Mouse (Mus musculus) neural tube, embryonic 13.5 days (tissue): ENCODE data around the gene Clk3. TPM values are rescaled to one million over a fixed set of nuclear protein-coding genes. Genes with fewer than 3 reads are reported as not detected.
"Not testable (repeated sequence)": the region's sequence is repeated elsewhere in the genome, so short reads cannot be mapped to it uniquely, and the experiment has no call there.

Experiments
- ATAC-seq: fragments of 200-750 bp; cut with Nextera tagmentation; 2 replicates; pipeline ENCODE4 v1.8.0; 2017; ENCODE audit warnings: low read depth, mild to moderate bottlenecking, moderate TSS enrichment, moderate library complexity
- H3K27ac ChIP-seq: fragments of 300-500 bp; sonication (generic); replicated peaks from 2 replicates; pipeline ENCODE4 v1.5.1; 2015; ENCODE audit warnings: moderate library complexity, mild to moderate bottlenecking, inconsistent platforms
- H3K27me3 ChIP-seq: fragments of 300-500 bp; sonication (generic); 2 replicates; pipeline ENCODE4 v1.6.1; 2015; ENCODE audit warnings: mild to moderate bottlenecking, inconsistent platforms
- H3K36me3 ChIP-seq: fragments of 300-500 bp; sonication (generic); 2 replicates; pipeline ENCODE4 v1.6.1; 2015; ENCODE audit warnings: mild to moderate bottlenecking, inconsistent platforms
- H3K4me1 ChIP-seq: fragments of 300-500 bp; sonication (generic); replicated peaks from 2 replicates; pipeline ENCODE4 v1.6.1; 2015; ENCODE audit warnings: inconsistent platforms
- H3K4me2 ChIP-seq: fragments of 300-500 bp; sonication (generic); 2 replicates; pipeline ENCODE4 v1.6.1; 2015; ENCODE audit warnings: inconsistent platforms, mild to moderate bottlenecking, moderate library complexity
- H3K4me3 ChIP-seq: fragments of 300-500 bp; sonication (generic); 2 replicates; pipeline ENCODE4 v1.5.1; 2015; ENCODE audit warnings: mild to moderate bottlenecking, inconsistent platforms
- H3K9ac ChIP-seq: fragments of 300-500 bp; sonication (generic); 2 replicates; pipeline ENCODE4 v1.6.1; 2015; ENCODE audit warnings: moderate library complexity, mild to moderate bottlenecking, inconsistent platforms
- H3K9me3 ChIP-seq: fragments of 300-500 bp; sonication (generic); 2 replicates; pipeline ENCODE4 v1.6.1; 2016; ENCODE audit warnings: inconsistent platforms
- WGBS: fragments of 180-500 bp; shearing (Covaris S2); methylation state at CpG from one replicate; pipeline ENCODE4 v1.1.7; 2015; 5-methylcytosine and 5-hydroxymethylcytosine counted together
- polyA plus RNA-seq: library from polyadenylated mRNA; unstranded; fragments of >200 nt; fragmentation: Nextera tagmentation; extraction: Ambion mirVana; gene quantifications from 2 replicates; pipeline ENCODE4 v1.2.1, GENCODE M21; 2015

Gene Clk3
- polyA plus RNA-seq, 1 experiment from 2014 or later: 76.6 TPM

GRCm38 (mm10) chr9:57718408-57718807 lies 47.3 kb downstream of the Clk3 start:
- no peak for ATAC-seq
- no peaks in the 10 kb centered on the region for H3K9me3 ChIP-seq
- 82% methylated on average over 7 of the region's 7 CpGs for WGBS
- H3K4me1 ChIP-seq: peaks cover 7% of the 10 kb centered on the region; the same call in 1 of the 2 replicates
- H3K27ac ChIP-seq: no peak overlapping the region
- H3K4me3 ChIP-seq: no peak overlapping the region
- H3K4me2 ChIP-seq: no peak overlapping the region
- H3K36me3 ChIP-seq: peaks cover 71% of the 10 kb centered on the region
- H3K9ac ChIP-seq: no peak overlapping the region
- no peaks in the 10 kb centered on the region for H3K27me3 ChIP-seq

- Histone ChIP-seq H3K4me1 (peaks cover 20% of the 10 kb centered on the region), H3K27me3 (no peaks in the 10 kb centered on the region), H3K4me2 (no peak overlapping the region), H3K9me3 (peaks cover 4% of the 10 kb centered on the region; the same call in 1 of the 2 replicates), H3K27ac (no peak overlapping the region), H3K4me3 (no peak overlapping the region), H3K36me3 (peaks cover 42% of the 10 kb centered on the region), H3K9ac (no peak overlapping the region)
- no peak for ATAC-seq
- 86% methylated on average over 2 of the region's 2 CpGs for WGBS
Measured at GRCm38 (mm10) chr9:57712194-57712593, 53.5 kb downstream of the Clk3 start.

- not testable (repeated sequence) for ATAC-seq, H3K9ac ChIP-seq, H3K4me2 ChIP-seq, H3K27ac ChIP-seq, H3K4me3 ChIP-seq, H3K27me3 ChIP-seq, H3K9me3 ChIP-seq
- Histone ChIP-seq H3K36me3 (peaks cover 25% of the 10 kb centered on the region), H3K4me1 (peaks cover 20% of the 10 kb centered on the region)
- 94% methylated on average over 5 of the region's 5 CpGs for WGBS
Measured at GRCm38 (mm10) chr9:57710214-57710613, 55.4 kb downstream of the Clk3 start.

GRCm38 (mm10) chr9:57708720-57709274 lies 56.9 kb downstream of the Clk3 start:
- Histone ChIP-seq H3K4me1 (peaks cover 20% of the 10 kb centered on the region), H3K36me3 (peaks cover 11% of the 10 kb centered on the region), H3K4me3 (peak overlapping the region; percentile 90), H3K27ac (peak overlapping the region; percentile 81), H3K27me3 (no peaks in the 10 kb centered on the region), H3K4me2 (peak overlapping the region; percentile 79), H3K9me3 (peaks cover 4% of the 10 kb centered on the region; the same call in 1 of the 2 replicates), H3K9ac (peak overlapping the region; percentile 87)
- peak; percentile 81 for ATAC-seq
- 3% methylated on average over 37 of the region's 39 CpGs for WGBS

- Histone ChIP-seq H3K9me3 (peaks cover 4% of the 10 kb centered on the region; the same call in 1 of the 2 replicates), H3K27me3 (no peaks in the 10 kb centered on the region), H3K4me3 (peak within 1 kb of the TSS; percentile 90), H3K36me3 (peaks cover 6% of the 10 kb centered on the region), H3K9ac (peak within 1 kb of the TSS; percentile 87), H3K4me1 (peaks cover 20% of the 10 kb centered on the region), H3K4me2 (peak within 1 kb of the TSS; percentile 79), H3K27ac (peak within 1 kb of the TSS; percentile 81)
- WGBS: under 1% methylated on average over 23 of the region's 23 CpGs
- peak; percentile 96 for ATAC-seq
Measured at GRCm38 (mm10) chr9:57708068-57708719, 57.5 kb downstream of the Clk3 start, which contains the start of gene Edc3. Edc3 (plus strand) TSS chr9:57708540.

- 87% methylated on average over 3 of the region's 3 CpGs for WGBS
- Histone ChIP-seq H3K4me1 (peaks cover 20% of the 10 kb centered on the region), H3K27me3 (no peaks in the 10 kb centered on the region), H3K9me3 (peaks cover 4% of the 10 kb centered on the region; the same call in 1 of the 2 replicates), H3K4me3 (no peak overlapping the region), H3K9ac (no peak overlapping the region), H3K4me2 (no peak overlapping the region), H3K36me3 (no peaks in the 10 kb centered on the region), H3K27ac (no peak overlapping the region)
- no peak for ATAC-seq
Measured at GRCm38 (mm10) chr9:57706496-57706895, 59.2 kb downstream of the Clk3 start.

Other genes with a start within 250 kb of the Clk3 start
- 922 and 997 TPM in 2 replicates for gene Cox5a, start 244.6 kb downstream of the Clk3 start, polyA plus RNA-seq
- 20.2 and 20.6 TPM in 2 replicates for gene Fam219b, start 228.3 kb downstream of the Clk3 start, polyA plus RNA-seq
- 70.8 and 73.1 TPM in 2 replicates for gene Mpi, start 213.1 kb downstream of the Clk3 start, polyA plus RNA-seq
- gene Scamp2, start 204.9 kb downstream of the Clk3 start, polyA plus RNA-seq: 48.0 and 53.7 TPM in 2 replicates
- gene Ulk3, start 176.4 kb downstream of the Clk3 start, polyA plus RNA-seq: 25.9 and 26.5 TPM in 2 replicates
- not detected in 2 replicates for gene Cplx3, start 159.6 kb downstream of the Clk3 start, polyA plus RNA-seq
- not detected in 2 replicates for gene Lman1l, start 145.1 kb downstream of the Clk3 start, polyA plus RNA-seq
- gene Csk, start 112.2 kb downstream of the Clk3 start, polyA plus RNA-seq: 43.7 and 43.9 TPM in 2 replicates
- not detected in 2 replicates for gene Cyp1a2, start 82.2 kb downstream of the Clk3 start, polyA plus RNA-seq
- 0.15 TPM in 1 of 2 replicates, not detected in the other for gene Cyp1a1, start 77.9 kb downstream of the Clk3 start, polyA plus RNA-seq
- gene Edc3, start 57.3 kb downstream of the Clk3 start, polyA plus RNA-seq: 32.0 and 35.4 TPM in 2 replicates
- gene Arid3b, start 70.9 kb upstream of the Clk3 start, polyA plus RNA-seq: 11.4 and 11.7 TPM in 2 replicates
- gene Ubl7, start 145.1 kb upstream of the Clk3 start, polyA plus RNA-seq: 149 and 166 TPM in 2 replicates
- gene Sema7a, start 174.3 kb upstream of the Clk3 start, polyA plus RNA-seq: 1.8 and 2.1 TPM in 2 replicates
- gene Cyp11a1, start 240.6 kb upstream of the Clk3 start, polyA plus RNA-seq: 0.14 and 0.18 TPM in 2 replicates